Mouse (Mus musculus) right cerebral cortex, adult 18-20 months (tissue): Measurements from ENCODE around the gene Plekhg4.

Experiments used
- DNase-seq: peaks from one replicate; pipeline ENCODE4 v3.0.0; 2022; ENCODE audit warnings: mixed read lengths

The Plekhg4 gene

DNA sequence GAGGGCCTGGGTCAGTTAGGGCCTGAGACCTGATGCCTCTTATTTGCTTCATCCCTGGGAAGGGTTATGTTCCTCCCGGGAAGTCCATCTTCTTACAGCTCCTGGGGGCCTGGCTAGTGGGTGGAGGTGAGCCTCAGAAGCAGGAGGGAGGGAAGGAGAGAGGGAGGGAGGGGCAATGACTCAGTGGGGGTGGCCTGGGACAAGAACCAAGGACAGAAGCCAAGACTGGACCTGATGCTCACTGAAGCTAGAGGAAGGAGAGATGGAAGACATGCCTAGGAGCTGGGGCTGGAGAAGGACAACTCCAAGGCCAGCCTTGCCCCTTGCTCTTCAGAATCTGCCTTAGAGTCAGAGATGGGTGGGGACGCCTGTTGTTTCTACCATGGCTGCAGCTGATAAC, at the start of gene Plekhg4:
Plekhg4 (plus strand) TSS at position 243 of the 400 bp plus-strand sequence.
- DNase-seq = no peak

DNA sequence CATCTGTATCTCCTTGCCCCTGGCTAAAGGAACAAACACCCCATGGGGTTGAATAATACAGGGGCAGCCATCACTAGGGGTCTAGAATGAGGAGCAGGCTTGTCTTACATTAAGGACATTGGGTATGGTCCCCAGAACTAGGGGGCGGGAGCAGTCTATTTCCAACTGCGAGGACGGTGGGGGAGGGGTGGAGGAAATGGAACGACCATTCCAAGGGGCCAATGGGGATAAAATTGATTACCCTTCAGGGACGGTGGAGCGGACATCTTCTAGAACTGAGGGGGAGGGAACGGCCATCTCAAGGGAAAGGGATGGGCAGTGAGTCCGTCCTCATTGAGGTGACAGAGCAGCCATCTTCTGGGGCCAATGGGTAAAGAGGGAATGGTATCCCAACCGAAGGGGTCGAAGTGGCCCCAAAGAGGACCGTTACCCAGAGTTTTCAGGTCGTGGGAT, 47.4 kb upstream of the Plekhg4 start:
- DNase-seq = no peak

GRCm38 (mm10) chr8:105326141-105326672, 46.9 kb upstream of the Plekhg4 start, which contains the start of the genes Lrrc29 and Tmem208:
Gene Lrrc29, minus strand, starts transcription at chr8:105326278.
Gene Tmem208, plus strand, starts transcription at chr8:105326354.
- DNase-seq = peak; percentile 98

- no peak for DNase-seq
These were observed 46.1 kb upstream of the Plekhg4 start for GRCm38 (mm10) chr8:105326968-105327367.

DNA sequence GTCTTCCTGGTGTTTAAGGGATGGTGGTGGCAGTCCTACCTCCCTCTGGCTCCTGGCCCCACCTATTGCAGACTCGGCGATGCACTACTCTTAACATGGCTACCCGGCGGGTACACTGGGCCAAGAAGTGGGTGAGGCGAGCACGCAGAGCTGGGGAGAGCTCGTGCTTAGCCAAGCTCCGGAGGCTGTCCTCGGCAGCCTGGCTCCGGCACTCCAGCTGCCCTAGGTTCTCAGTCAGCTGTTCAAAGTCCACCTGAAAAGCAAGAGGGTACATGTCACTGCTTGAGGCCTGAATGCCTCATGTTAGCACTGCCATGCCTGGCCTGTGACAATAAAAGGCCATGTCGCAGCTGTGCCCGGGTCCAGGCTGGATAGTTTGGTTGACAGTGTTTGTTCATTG, 42.7 kb upstream of the Plekhg4 start:
- no peak for DNase-seq

GRCm38 (mm10) chr8:105331469-105331868, 41.6 kb upstream of the Plekhg4 start:
- no peak for DNase-seq

GRCm38 (mm10) chr8:105331931-105332330, 41.1 kb upstream of the Plekhg4 start:
- no peak for DNase-seq

GRCm38 (mm10) chr8:105332523-105332922, 40.6 kb upstream of the Plekhg4 start:
- no peak for DNase-seq

DNA sequence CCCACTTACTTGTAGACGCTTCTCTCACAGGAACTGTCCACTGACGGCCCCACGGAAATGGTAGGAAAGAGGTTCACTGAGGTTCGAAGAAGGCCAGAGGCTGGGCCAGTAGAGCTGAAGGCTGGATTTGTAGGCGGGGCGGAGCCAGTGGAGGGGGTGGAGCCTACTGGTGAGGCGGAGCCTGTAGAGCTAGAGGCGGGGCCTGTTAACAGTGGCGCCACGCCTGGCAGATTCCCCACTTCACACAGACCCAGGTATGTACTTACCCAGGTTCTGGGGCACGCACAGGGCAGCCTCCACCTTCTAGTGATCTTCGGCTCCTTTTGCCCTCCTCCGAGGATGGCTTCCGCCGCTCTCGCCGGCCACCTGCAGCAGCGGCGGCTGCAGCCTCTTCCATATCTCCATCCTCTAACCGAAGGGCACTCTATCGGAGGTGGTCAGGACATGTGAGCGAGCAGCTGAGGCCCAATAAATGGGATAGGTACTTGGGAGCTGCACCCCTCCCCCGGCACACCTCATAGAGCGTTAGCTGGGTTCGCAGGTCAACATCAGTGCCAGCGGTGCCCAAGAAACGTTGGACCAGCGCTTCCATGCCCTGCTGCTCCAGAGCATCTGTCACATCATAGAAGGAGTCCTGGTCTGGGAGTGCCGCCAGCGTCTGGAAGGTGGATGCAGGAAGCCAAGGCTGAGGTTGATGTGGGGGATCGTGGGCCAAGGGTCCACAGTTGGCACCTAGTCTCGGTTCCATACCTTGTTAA, 36.5 kb upstream of the Plekhg4 start:
- no peak for DNase-seq

DNA sequence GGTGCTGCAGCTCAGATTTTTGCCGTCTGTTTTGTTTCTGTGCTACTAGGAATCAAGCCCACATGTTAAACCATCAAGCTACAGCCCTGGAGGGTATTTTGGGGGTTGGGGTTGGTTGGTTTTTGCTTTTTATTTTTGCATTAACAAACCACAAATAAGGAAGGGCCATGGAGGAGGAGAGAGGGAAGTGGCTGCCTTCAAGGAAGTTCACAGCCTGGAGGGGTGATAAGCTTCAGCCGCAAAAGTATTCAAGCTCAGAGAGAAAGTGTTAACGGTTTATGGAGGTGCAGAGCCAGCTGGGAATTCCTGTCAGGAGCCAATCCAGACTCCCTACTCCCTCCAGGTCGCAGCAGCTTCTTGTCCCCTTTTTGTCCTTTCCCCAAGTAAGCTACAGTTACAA, 34.1 kb upstream of the Plekhg4 start:
- DNase-seq = no peak

DNA sequence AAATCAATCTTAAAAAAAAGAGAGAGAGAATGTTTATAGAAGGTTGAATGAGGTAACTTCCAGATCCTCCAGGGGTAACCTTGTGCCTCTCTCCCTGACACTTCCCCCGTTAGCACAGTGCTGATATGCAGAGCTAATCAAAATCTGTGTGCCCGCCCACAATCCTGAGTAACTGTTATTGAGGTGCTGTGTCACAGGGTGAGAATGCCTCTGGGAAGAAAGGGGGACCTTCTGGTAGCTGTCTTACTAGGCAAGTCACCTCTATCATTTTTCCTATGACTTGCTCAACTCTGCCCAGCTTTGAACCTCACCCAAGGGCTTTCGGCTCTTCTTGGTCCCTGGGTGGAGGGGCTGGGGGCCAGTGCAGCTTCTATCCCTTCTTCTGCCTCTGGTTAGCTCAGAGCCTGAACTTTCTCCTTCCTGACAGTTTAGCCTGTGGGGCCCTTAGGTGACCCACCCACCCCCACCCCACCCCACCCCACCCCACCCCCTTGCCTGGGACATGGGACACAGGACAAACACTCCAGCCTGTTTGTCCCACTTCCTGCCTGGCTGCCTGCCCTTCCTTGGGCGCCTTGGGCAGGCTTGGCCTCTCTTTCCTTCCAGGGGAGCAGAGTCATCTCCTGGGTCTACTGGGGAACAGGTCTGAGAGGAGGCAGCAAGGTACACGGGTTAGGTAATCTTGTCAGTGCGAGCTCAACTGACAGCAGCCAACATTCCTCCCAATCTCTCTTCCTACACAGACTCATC, 33.0 kb upstream of the Plekhg4 start:
- DNase-seq = no peak

GRCm38 (mm10) chr8:105341399-105341798, 31.7 kb upstream of the Plekhg4 start:
- DNase-seq = no peak

GRCm38 (mm10) chr8:105342768-105343167, 30.3 kb upstream of the Plekhg4 start:
- no peak for DNase-seq

DNA sequence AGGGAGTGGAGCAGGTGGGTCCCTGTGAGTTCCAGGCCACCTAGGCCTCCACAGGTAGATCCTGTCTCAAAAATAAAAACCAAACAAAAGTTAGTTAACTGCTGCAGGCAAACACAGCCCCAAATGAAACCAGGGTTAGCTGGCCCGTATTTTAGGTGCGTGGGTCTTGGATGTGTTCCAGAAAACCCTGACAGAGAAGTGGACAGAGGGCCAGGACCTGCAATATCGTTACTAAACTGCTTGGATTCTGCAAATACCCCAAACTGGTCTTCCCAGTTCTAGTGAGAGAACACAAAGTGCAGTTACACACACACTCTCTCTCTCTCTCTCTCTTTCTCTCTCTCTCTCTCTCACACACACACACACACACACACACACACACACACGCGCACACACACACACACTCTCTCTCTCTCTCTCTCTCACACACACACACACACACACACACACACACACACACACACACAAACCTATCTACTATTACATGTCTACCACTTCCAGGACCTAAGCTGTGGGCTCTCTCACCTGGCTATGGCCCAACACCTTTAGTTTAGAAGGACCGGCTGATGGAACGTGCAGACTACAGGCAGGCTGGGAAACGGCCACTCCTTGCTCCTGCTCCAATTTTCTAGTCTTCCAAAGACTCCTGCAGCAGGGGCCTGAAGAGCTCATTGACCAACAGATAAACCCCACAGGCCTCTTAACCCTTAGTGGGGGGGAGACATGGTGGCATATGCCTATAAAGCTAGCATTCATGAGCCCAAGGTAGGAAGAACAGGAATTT, 29.1 kb upstream of the Plekhg4 start:
- no peak for DNase-seq

GRCm38 (mm10) chr8:105345061-105345975, 27.8 kb upstream of the Plekhg4 start:
- no peak for DNase-seq

DNA sequence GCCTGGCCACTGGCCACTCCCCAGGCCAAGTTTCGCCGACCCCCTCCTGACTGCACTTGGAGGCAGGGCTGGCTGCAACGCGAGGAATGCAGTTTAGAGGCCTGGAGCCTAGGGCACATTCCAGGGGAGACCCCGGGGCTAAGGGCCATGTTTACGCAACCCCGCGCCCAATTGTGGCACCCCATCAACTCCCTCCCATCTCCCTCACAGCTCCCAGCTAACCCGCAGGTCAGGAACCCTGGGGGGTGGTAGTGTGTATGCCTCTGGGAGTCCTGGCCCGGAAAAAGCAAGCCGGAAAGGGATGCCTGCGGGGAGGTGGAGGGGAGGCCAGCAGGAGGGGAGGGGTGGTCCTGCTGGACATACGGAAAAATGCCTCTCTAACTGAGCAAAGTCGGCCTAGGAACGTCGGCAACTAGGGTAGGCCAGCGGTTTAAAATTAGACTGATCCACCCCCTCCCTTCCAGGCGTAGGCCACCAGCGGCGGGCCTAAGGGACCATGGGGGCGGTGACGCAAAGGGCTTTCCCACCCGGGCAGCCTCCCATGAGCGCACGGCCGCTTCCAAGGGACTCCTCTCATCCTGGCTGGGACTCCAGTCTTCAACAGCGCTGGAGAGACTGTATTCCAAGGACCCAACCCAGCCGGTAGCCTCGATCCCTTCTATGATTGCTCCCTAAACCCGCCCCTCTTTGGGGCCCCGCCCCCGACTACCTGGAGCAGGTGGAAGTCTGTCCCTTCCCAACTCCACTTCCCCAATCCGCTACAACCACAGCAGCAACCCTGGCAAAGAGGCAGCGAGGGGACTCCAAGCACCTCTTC, 26.3 kb upstream of the Plekhg4 start:
- DNase-seq = peak; percentile 55

GRCm38 (mm10) chr8:105347428-105348221, 25.4 kb upstream of the Plekhg4 start, which contains the start of gene Fhod1:
Gene Fhod1, minus strand, starts transcription at chr8:105347953.
- DNase-seq = peak; percentile 92

DNA sequence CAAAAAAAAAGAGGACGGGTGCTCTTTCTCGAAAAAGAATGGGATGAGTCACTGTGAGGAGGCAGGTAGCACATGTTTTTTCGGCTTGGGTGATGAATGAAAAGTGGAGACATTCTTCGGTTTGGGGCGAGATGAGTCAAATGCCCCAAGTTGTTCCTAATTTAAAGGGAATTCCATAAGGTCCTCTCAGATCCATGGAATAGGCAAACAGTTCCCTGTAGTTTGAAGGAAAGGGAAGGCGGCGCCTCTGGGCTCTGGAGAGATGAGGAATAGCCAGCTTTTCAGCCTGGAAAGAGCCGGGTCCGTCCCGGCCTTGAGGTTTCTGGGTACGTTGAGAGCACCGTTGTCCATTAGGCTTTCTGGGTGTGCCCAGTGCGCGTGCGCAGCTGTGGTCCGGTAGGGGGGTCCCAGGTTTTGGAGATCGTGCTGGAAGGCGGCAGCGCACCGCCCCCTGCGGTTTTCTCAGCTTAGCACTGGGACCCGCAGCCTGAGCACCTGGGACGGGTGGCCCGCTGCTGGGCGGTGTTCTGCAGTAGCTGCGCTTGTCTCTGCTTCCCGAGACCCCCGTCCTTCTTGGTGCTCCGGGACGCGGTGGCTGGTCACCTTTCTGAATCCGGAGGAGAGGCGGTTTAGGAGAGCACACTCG, 24.5 kb upstream of the Plekhg4 start, which contains the start of gene Slc9a5:
Slc9a5 (plus strand) TSS at position 394 of the 646 bp plus-strand sequence.
- DNase-seq = peak; percentile 53

DNA sequence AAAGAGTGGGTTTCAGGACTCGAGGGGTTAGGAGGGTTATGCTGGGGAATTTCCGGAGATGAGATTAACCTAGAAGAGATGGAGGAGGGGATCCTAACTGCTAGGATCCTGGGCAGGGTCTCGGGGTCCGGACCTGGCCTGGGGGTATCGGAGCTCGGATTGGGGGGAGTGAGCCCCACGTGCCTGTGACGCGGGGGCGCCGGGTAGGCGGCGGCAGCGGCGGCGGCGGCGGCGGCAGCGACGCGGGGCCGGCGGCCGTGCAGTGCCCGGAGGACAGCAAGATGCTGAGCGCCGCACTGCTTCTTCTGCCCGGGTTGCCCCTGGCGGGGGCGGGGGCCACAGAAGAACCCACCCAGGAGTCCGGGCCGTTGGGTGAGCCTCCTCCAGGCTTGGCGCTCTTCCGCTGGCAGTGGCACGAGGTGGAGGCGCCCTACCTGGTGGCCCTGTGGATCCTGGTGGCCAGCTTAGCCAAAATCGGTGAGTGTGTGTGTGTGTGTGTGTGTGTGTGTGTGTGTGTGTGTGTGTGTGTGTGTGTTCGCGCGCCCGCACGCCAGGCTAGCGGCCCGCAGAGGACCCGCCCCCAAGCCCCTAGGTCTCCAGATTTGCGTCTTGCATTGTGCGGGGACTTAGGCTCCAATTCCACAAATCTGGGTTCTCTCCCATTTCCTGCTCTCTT, 23.8 kb upstream of the Plekhg4 start:
- peak; percentile 40 for DNase-seq
